Mouse (Mus musculus): ENCODE data around the gene Ndufa10.

The Ndufa10 gene

GRCm38 (mm10) chr1:92430991-92431390 is 42.7 kb downstream of the Ndufa10 start:
- no peak for DNase-seq

GRCm38 (mm10) chr1:92424714-92425113 is 48.9 kb downstream of the Ndufa10 start:
- DNase-seq, result no peak

GRCm38 (mm10) chr1:92405131-92405530 is 68.5 kb downstream of the Ndufa10 start:
- no peak for DNase-seq

- no peak for DNase-seq
Measured at GRCm38 (mm10) chr1:92400556-92400955, 73.1 kb downstream of the Ndufa10 start.

DNA sequence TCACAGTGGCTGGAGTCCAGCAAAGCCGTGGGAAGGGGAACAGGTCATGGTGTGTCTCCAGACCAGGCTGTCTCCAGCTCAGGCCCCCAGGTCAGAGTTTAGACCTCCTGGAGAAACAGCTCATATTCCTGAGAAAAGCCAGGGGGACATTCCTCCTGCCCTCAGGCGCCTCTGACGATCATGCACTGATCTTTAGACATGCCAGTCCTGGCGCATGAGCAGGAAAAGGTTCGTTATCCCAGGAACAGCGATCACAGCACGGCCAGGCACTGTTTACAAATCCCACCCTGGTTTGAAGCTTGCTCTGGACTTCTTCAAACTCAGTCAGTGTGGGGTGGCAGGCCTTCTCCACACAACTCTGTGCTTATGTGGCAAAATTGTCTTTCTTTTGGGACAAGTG is 75.1 kb downstream of the Ndufa10 start:
- no peak for DNase-seq

- DNase-seq, result no peak
Measured at GRCm38 (mm10) chr1:92397511-92398051, 76.1 kb downstream of the Ndufa10 start.

DNA sequence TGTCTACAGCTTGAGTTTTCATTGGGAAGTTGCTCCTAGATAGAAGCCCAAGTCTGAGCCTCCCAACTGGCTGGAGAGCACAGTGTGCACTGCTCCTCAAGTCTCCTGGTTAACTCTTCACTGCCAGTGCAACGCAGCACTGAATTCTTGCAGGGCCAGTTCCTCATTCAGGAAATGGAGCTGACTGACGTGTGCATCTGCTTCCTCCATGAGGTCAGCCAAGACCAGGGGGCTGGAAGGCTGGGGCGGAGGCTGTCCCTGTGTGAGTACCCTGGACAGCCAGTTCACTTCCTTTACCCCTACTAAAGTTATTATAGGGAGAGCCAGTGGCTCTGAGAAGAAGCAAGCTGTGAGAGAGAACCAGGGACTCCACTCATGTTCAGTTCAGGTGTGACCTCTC is 79.4 kb downstream of the Ndufa10 start:
- DNase-seq, result no peak

- no peak for DNase-seq
Measured at GRCm38 (mm10) chr1:92393166-92393565, 80.5 kb downstream of the Ndufa10 start.
